Mouse (Mus musculus) small intestine, adult 2 months (tissue): ENCODE results near the gene Wdr4.

Experiments used
- CTCF ChIP-seq: fragments of 200-500 bp; IDR thresholded peaks from 2 replicates; pipeline ENCODE4 v1.5.1; 2012; ENCODE audit warnings: low read depth, mild to moderate bottlenecking, control low read depth, inconsistent platforms, low read length, moderate library complexity, mixed read lengths; ENCODE audit not compliant: insufficient replicate concordance, insufficient read length; ENCODE audit errors: extremely low read depth
- POLR2A ChIP-seq: fragments of 200-500 bp; IDR thresholded peaks from 2 replicates; pipeline ENCODE4 v1.6.1; 2012; ENCODE audit warnings: low read depth, mild to moderate bottlenecking, control low read depth, inconsistent platforms, low read length, moderate library complexity

DNA sequence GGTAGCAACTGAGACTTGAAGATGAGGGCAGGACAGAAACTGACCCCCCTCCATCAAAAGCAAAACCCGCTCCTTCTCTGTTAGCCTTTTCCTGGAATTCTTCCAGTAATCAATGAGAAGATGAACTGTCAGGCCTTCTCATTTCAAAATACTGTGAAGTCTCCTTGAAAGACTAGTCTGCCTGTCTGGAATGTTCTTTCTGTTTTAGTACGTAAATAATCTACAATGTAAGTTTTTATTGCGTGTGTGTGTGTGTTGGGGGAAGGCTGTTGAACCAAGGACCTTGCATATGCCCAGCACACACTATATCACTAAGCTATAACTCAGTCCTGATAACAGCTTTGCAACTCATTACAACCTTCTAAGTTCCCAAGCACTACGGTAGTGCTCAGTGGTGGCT, 5.3 kb upstream of the Wdr4 start:
- TF ChIP-seq CTCF (no peak), POLR2A (no peak)
